17 mouse cellular contexts compared by ENCODE assay signal in genomic region chr4:116198422-116198821, GRCm38 (mm10). TPM values are rescaled to one million over a fixed set of nuclear protein-coding genes. Genes with fewer than 3 reads are reported as not detected.
DNase-seq lines count a peak whose midpoint lies in the region; TF ChIP-seq lines count a peak whose summit lies in the region.
"Had no signal": no experiment of that assay in that cellular context is flagged by ENCODE, and none has a peak within 500 bp of the region (broad histone marks: within the 10 kb centered on the region; RNA-seq: fewer than 3 reads in every experiment).

No protein-coding gene starts in this region.

- H3K4me3 ChIP-seq in heart, adult 2 months, result no peak overlapping the region
- no peak overlapping the region for H3K4me3 ChIP-seq in thymus, adult 2 months (ENCODE audit: control insufficient read depth, insufficient read depth, low read length)
- H3K4me3 ChIP-seq in myocyte, result no peak overlapping the region
- H3K4me3 ChIP-seq in limb, embryonic 10.5 days, result no peak overlapping the region
- H3K4me3 ChIP-seq: heart, embryonic 13.5 days; midbrain, embryonic 10.5 days; neural tube, embryonic 12.5 days had no signal

- no peak overlapping the region for H3K27ac ChIP-seq in heart, adult 2 months
- H3K27ac ChIP-seq in thymus, adult 2 months (ENCODE audit: control insufficient read depth, insufficient read depth, low read length), result no peak overlapping the region
- no peak overlapping the region for H3K27ac ChIP-seq in limb, embryonic 10.5 days
- H3K27ac ChIP-seq: heart, embryonic 13.5 days; hindbrain, embryonic 14.5 days; midbrain, embryonic 10.5 days; neural tube, embryonic 12.5 days had no signal

- intact Hi-C loops in heart, adult 2 months (cut with DNase I), result no loop called here
- intact Hi-C loops in heart, postnatal 10 days (cut with DNase I), result no loop called here

- no peak for DNase-seq in heart, adult 2 months
- no peak for DNase-seq in heart, postnatal 10 days
- DNase-seq in thymus, adult 2 months, result peak; percentile 31
- no peak for DNase-seq in thymus, adult 18-20 months
- no peak for DNase-seq in limb, embryonic 10.5 days (ENCODE audit: low spot score)
- no peak for DNase-seq in embryo, embryonic 10.5 days (ENCODE audit: low spot score)
- no peak for DNase-seq in heart, adult 9 months (ENCODE audit: low spot score in 2 of 2)
- DNase-seq: adrenal gland, postnatal 14 days; kidney, postnatal 4 days had no signal

- no peak overlapping the region for H3ac ChIP-seq in myocyte (ENCODE audit: control insufficient read depth, insufficient read length)

- TF ChIP-seq CTCF in heart, adult 2 months (IDR thresholded peaks at IDR 0.05), result peak; percentile 56
- no peak for TF ChIP-seq CTCF in thymus, adult 2 months (IDR thresholded peaks at IDR 0.05; ENCODE audit: borderline replicate concordance, control insufficient read depth, extremely low read depth, insufficient read depth, low read length, poor library complexity)

- TF ChIP-seq POLR2A in heart, adult 2 months (IDR thresholded peaks at IDR 0.05; ENCODE audit: insufficient read depth, low read depth, low read length), result no peak
- TF ChIP-seq POLR2A in thymus, adult 2 months (IDR thresholded peaks at IDR 0.05; ENCODE audit: control insufficient read depth, extremely low read depth, insufficient read depth, low read length, poor library complexity), result no peak
- no peak for TF ChIP-seq POLR2A in myocyte (IDR thresholded peaks at IDR 0.05; ENCODE audit: insufficient read length, low read depth)

- H3K9me3 ChIP-seq in limb, embryonic 10.5 days (replicated peaks), result no peaks in the 10 kb centered on the region
- H3K9me3 ChIP-seq: heart, embryonic 13.5 days; midbrain, embryonic 10.5 days; neural tube, embryonic 12.5 days had no signal

- no peaks in the 10 kb centered on the region for H3K79me2 ChIP-seq in heart, adult 2 months (replicated peaks; ENCODE audit: control insufficient read depth, insufficient read depth, low read length)
- H3K79me2 ChIP-seq in myocyte (ENCODE audit: control insufficient read depth, insufficient read depth), result no peaks in the 10 kb centered on the region

- no peaks in the 10 kb centered on the region for H3K36me3 ChIP-seq in heart, adult 2 months (ENCODE audit: control insufficient read depth, insufficient read depth, low read length)
- H3K36me3 ChIP-seq in thymus, adult 2 months (ENCODE audit: control insufficient read depth, insufficient read depth, low read length), result no peaks in the 10 kb centered on the region
- H3K36me3 ChIP-seq in myocyte (ENCODE audit: control insufficient read depth, insufficient read depth), result no peaks in the 10 kb centered on the region
- no peaks in the 10 kb centered on the region for H3K36me3 ChIP-seq in limb, embryonic 10.5 days
- H3K36me3 ChIP-seq: heart, embryonic 13.5 days; midbrain, embryonic 10.5 days; neural tube, embryonic 12.5 days had no signal

- H3K4me1 ChIP-seq in heart, adult 2 months (ENCODE audit: control insufficient read depth, insufficient read depth, low read length), result no peaks in the 10 kb centered on the region
- H3K4me1 ChIP-seq in thymus, adult 2 months (replicated peaks; ENCODE audit: control insufficient read depth, insufficient read depth, low read length), result no peaks in the 10 kb centered on the region
- no peaks in the 10 kb centered on the region for H3K4me1 ChIP-seq in limb, embryonic 10.5 days
- H3K4me1 ChIP-seq: midbrain, embryonic 10.5 days; neural tube, embryonic 12.5 days had no signal

- no peak for TF ChIP-seq EP300 in heart, adult 2 months (IDR thresholded peaks at IDR 0.05; ENCODE audit: insufficient read depth, low read depth, low read length)

- H3K27me3 ChIP-seq in heart, adult 2 months (ENCODE audit: control insufficient read depth, insufficient read depth, low read length), result no peaks in the 10 kb centered on the region
- H3K27me3 ChIP-seq in thymus, adult 2 months (ENCODE audit: control insufficient read depth, insufficient read depth, low read length), result no peaks in the 10 kb centered on the region
- no peaks in the 10 kb centered on the region for H3K27me3 ChIP-seq in myocyte (ENCODE audit: control insufficient read depth, insufficient read depth, insufficient read length)
- no peaks in the 10 kb centered on the region for H3K27me3 ChIP-seq in limb, embryonic 10.5 days (ENCODE audit: low read depth, poor library complexity, severe bottlenecking)
- H3K27me3 ChIP-seq: heart, embryonic 13.5 days; neural tube, embryonic 12.5 days had no signal

- H3K4me2 ChIP-seq in myocyte (ENCODE audit: low read depth), result no peak overlapping the region
- H3K4me2 ChIP-seq: heart, embryonic 13.5 days; hindbrain, embryonic 14.5 days; neural tube, embryonic 12.5 days had no signal

- H3K9ac ChIP-seq in heart, adult 2 months (ENCODE audit: low read depth, low read length), result no peak overlapping the region
- H3K9ac ChIP-seq: heart, embryonic 13.5 days; hindbrain, embryonic 14.5 days; neural tube, embryonic 12.5 days had no signal

- WGBS in heart, adult 2 months, result 48% methylated on average over 2 of the region's 2 CpGs
- 91% methylated on average over 2 of the region's 2 CpGs for WGBS in thymus, adult 2 months
- WGBS in limb, embryonic 10.5 days, result 91% methylated on average over 2 of the region's 2 CpGs

TF ChIP-seq in myocyte, 11 proteins besides CTCF, POLR2A, EP300 and RAD21:
- TF ChIP-seq MYOD1 (IDR thresholded peaks at IDR 0.05; ENCODE audit: control insufficient read depth in 1 of 3, insufficient read length in 2 of 3, low read depth in 2 of 3) (peak in 2 of 3 experiments; percentile 43 to 71), MYOG (IDR thresholded peaks at IDR 0.05; ENCODE audit: control insufficient read depth in 1 of 3, insufficient read depth in 1 of 3, insufficient read length in 2 of 3, low read depth in 2 of 3) (peak in 2 of 3 experiments; percentile 71 to 88), POLR2AphosphoS2 (IDR thresholded peaks at IDR 0.05; ENCODE audit: insufficient read length, low read depth) (no peak), TCF3 (IDR thresholded peaks at IDR 0.05; ENCODE audit: insufficient read length, low read depth) (no peak), CEBPB (IDR thresholded peaks at IDR 0.05; ENCODE audit: insufficient read depth, poor library complexity, severe bottlenecking) (no peak)
TF ChIP-seq in myocyte: peak in this region for 2.

RNA-seq across cellular contexts. Expression of gene Pik3r3, which starts 23.0 kb away (rescaled TPM):
- 10 to 100 TPM; 10.1 to 11.6 TPM for total RNA-seq in heart, adult 2 months (2021)
- 9.3 and 15.3 TPM in 2 replicates for polyA plus RNA-seq in heart, adult 2 months (2012; rRNA removed)
- 10 to 100 TPM; 20.6 to 29.3 TPM for total RNA-seq in heart, postnatal 10 days (2021)
- 26.0 and 26.3 TPM in 2 replicates for polyA plus RNA-seq in thymus, adult 2 months (2012; rRNA removed)
- polyA plus RNA-seq in myocyte (2012; fragmentation: generic; extraction: Trizol), result 5.7 TPM
- polyA plus RNA-seq in limb, embryonic 10.5 days (2016; fragmentation: Nextera tagmentation; extraction: Ambion mirVana), result 26.6 and 45.2 TPM in 2 replicates

RNA-seq across cellular contexts. Expression of gene Gm49337, which starts 25.2 kb away (rescaled TPM):
- under 1 TPM; 0.16 to 0.37 TPM for total RNA-seq in heart, adult 2 months (2021)
- not detected in 2 replicates for polyA plus RNA-seq in heart, adult 2 months (2012; rRNA removed)
- total RNA-seq in heart, postnatal 10 days (2021), result under 1 TPM in 1 of 2 experiments, not detected in 1; 0.96 TPM
- polyA plus RNA-seq in thymus, adult 2 months (2012; rRNA removed), result not detected in 2 replicates
- polyA plus RNA-seq in myocyte (2012; fragmentation: generic; extraction: Trizol), result not detected
- not detected in 2 replicates for polyA plus RNA-seq in limb, embryonic 10.5 days (2016; fragmentation: Nextera tagmentation; extraction: Ambion mirVana)
- total RNA-seq: adrenal gland, postnatal 14 days had no signal
- polyA plus RNA-seq: heart, embryonic 13.5 days; hindbrain, embryonic 14.5 days; liver, embryonic 16.5 days; midbrain, embryonic 10.5 days; neural tube, embryonic 12.5 days; testis, adult 2 months had no signal

RNA-seq across cellular contexts. Expression of gene 1700042G07Rik, which starts 25.2 kb away (rescaled TPM):
- not detected for total RNA-seq in heart, adult 2 months (2021)
- 0.45 TPM in 1 of 2 replicates, not detected in the other for polyA plus RNA-seq in heart, adult 2 months (2012; rRNA removed)
- not detected for total RNA-seq in heart, postnatal 10 days (2021)
- polyA plus RNA-seq in thymus, adult 2 months (2012; rRNA removed), result not detected in 2 replicates
- polyA plus RNA-seq in myocyte (2012; fragmentation: generic; extraction: Trizol), result not detected
- polyA plus RNA-seq in limb, embryonic 10.5 days (2016; fragmentation: Nextera tagmentation; extraction: Ambion mirVana), result not detected in 2 replicates
- total RNA-seq: adrenal gland, postnatal 14 days; left cerebral cortex, postnatal 14 days had no signal
- polyA plus RNA-seq: heart, embryonic 13.5 days; hindbrain, embryonic 14.5 days; liver, embryonic 16.5 days; midbrain, embryonic 10.5 days; neural tube, embryonic 12.5 days had no signal

RNA-seq across cellular contexts. Expression of gene Tspan1, which starts 31.0 kb away (rescaled TPM):
- not detected for total RNA-seq in heart, adult 2 months (2021)
- 4.9 TPM in 1 of 2 replicates, not detected in the other for polyA plus RNA-seq in heart, adult 2 months (2012; rRNA removed)
- total RNA-seq in heart, postnatal 10 days (2021), result under 1 TPM in 1 of 2 experiments, not detected in 1; 0.14 TPM
- 3.0 and 4.1 TPM in 2 replicates for polyA plus RNA-seq in thymus, adult 2 months (2012; rRNA removed)
- polyA plus RNA-seq in myocyte (2012; fragmentation: generic; extraction: Trizol), result 0.16 TPM
- polyA plus RNA-seq in limb, embryonic 10.5 days (2016; fragmentation: Nextera tagmentation; extraction: Ambion mirVana), result not detected in 2 replicates
- total RNA-seq: adrenal gland, postnatal 14 days had no signal
- polyA plus RNA-seq: midbrain, embryonic 10.5 days had no signal

RNA-seq across cellular contexts. Expression of gene Lurap1, which starts 47.3 kb away (rescaled TPM):
- total RNA-seq in heart, adult 2 months (2021), result 1 to 10 TPM; 4.5 to 5.4 TPM
- polyA plus RNA-seq in heart, adult 2 months (2012; rRNA removed), result 2.0 and 2.9 TPM in 2 replicates
- total RNA-seq in heart, postnatal 10 days (2021), result 1 to 10 TPM; 4.6 to 5.1 TPM
- polyA plus RNA-seq in thymus, adult 2 months (2012; rRNA removed), result 0.88 and 1.1 TPM in 2 replicates
- 1.5 TPM for polyA plus RNA-seq in myocyte (2012; fragmentation: generic; extraction: Trizol)
- polyA plus RNA-seq in limb, embryonic 10.5 days (2016; fragmentation: Nextera tagmentation; extraction: Ambion mirVana), result 1.6 and 2.2 TPM in 2 replicates
